Mouse (Mus musculus) midbrain, embryonic 13.5 days (tissue): ENCODE measurements around the gene Birc5. TPM values are rescaled to one million over a fixed set of nuclear protein-coding genes. Genes with fewer than 3 reads are reported as not detected.

Source experiments
- ATAC-seq: fragments of 200-750 bp; cut with Nextera tagmentation; 2 replicates; pipeline ENCODE4 v1.8.0; 2017; ENCODE audit warnings: mild to moderate bottlenecking, moderate TSS enrichment, moderate library complexity
- H3K27ac ChIP-seq: fragments of 300-500 bp; sonication (generic); 2 replicates; pipeline ENCODE4 v1.5.1; 2015; ENCODE audit warnings: inconsistent platforms, mild to moderate bottlenecking, moderate library complexity
- H3K27me3 ChIP-seq: fragments of 300-500 bp; sonication (generic); 2 replicates; pipeline ENCODE4 v1.6.1; 2015; ENCODE audit warnings: mild to moderate bottlenecking, inconsistent platforms
- H3K36me3 ChIP-seq: fragments of 300-500 bp; sonication (generic); 2 replicates; pipeline ENCODE4 v1.6.1; 2015; ENCODE audit warnings: mild to moderate bottlenecking, inconsistent platforms
- H3K4me1 ChIP-seq: fragments of 300-500 bp; sonication (generic); replicated peaks from 2 replicates; pipeline ENCODE4 v1.6.1; 2015; ENCODE audit warnings: inconsistent platforms
- H3K4me2 ChIP-seq: fragments of 300-500 bp; sonication (generic); replicated peaks from 2 replicates; pipeline ENCODE4 v1.6.1; 2015; ENCODE audit warnings: moderate library complexity, mild to moderate bottlenecking, inconsistent platforms
- H3K4me3 ChIP-seq: fragments of 300-500 bp; sonication (generic); replicated peaks from 2 replicates; pipeline ENCODE4 v1.5.1; 2015; ENCODE audit warnings: mild to moderate bottlenecking, inconsistent platforms
- H3K9ac ChIP-seq: fragments of 300-500 bp; sonication (generic); replicated peaks from 2 replicates; pipeline ENCODE4 v1.6.1; 2015; ENCODE audit warnings: mild to moderate bottlenecking, inconsistent platforms
- H3K9me3 ChIP-seq: fragments of 300-500 bp; sonication (generic); 2 replicates; pipeline ENCODE4 v1.6.1; 2016; ENCODE audit warnings: mild to moderate bottlenecking, inconsistent platforms
- WGBS: fragments of 180-500 bp; shearing (Covaris S2); methylation state at CpG from one replicate; pipeline ENCODE4 v1.1.7; 2015; 5-methylcytosine and 5-hydroxymethylcytosine counted together
- polyA plus RNA-seq: library from polyadenylated mRNA; unstranded; fragments of >200 nt; fragmentation: Nextera tagmentation; extraction: Ambion mirVana; gene quantifications from 2 replicates; pipeline ENCODE4 v1.2.1, GENCODE M21; 2015

Gene Birc5
- polyA plus RNA-seq, 1 experiment from 2014 or later, result 99.1 TPM

- Histone ChIP-seq H3K27ac (no peak overlapping the region), H3K9me3 (no peaks in the 10 kb centered on the region), H3K4me3 (no peak overlapping the region), H3K36me3 (no peaks in the 10 kb centered on the region), H3K4me2 (no peak overlapping the region), H3K27me3 (peaks cover 21% of the 10 kb centered on the region), H3K4me1 (peaks cover 19% of the 10 kb centered on the region), H3K9ac (no peak overlapping the region)
- 71% methylated on average over 10 of the region's 10 CpGs for WGBS
- no peak for ATAC-seq
Measured at GRCm38 (mm10) chr11:117894676-117895075, 45.6 kb downstream of the Birc5 start.

- H3K4me2 ChIP-seq, result no peak overlapping the region
- H3K9me3 ChIP-seq, result no peaks in the 10 kb centered on the region
- ATAC-seq, result no peak
- 42% methylated on average over 2 of the region's 2 CpGs for WGBS
- H3K27me3 ChIP-seq, result peaks cover 14% of the 10 kb centered on the region
- H3K9ac ChIP-seq, result no peak overlapping the region
- H3K27ac ChIP-seq, result no peak overlapping the region
- peaks cover under 1% of the 10 kb centered on the region; the same call in 1 of the 2 replicates for H3K4me1 ChIP-seq
- no peaks in the 10 kb centered on the region for H3K36me3 ChIP-seq
- H3K4me3 ChIP-seq, result no peak overlapping the region
Measured at GRCm38 (mm10) chr11:117896533-117896932, 47.5 kb downstream of the Birc5 start.

GRCm38 (mm10) chr11:117902282-117902681 is 53.2 kb downstream of the Birc5 start:
- no peak for ATAC-seq
- WGBS, result 72% methylated on average over 2 of the region's 2 CpGs
- Histone ChIP-seq H3K27ac (no peak overlapping the region), H3K9ac (no peak overlapping the region), H3K27me3 (no peaks in the 10 kb centered on the region), H3K4me3 (no peak overlapping the region), H3K36me3 (no peaks in the 10 kb centered on the region), H3K4me1 (0 out of 2 replicates have a peak, but pooled peaks cover 3% of the 10 kb centered on the region), H3K4me2 (no peak overlapping the region), H3K9me3 (no peaks in the 10 kb centered on the region)

GRCm38 (mm10) chr11:117904442-117904841 is 55.4 kb downstream of the Birc5 start:
- 0 out of 2 replicates have a peak, but pooled peaks cover 3% of the 10 kb centered on the region for H3K4me1 ChIP-seq
- ATAC-seq, result no peak
- 86% methylated on average over 8 of the region's 8 CpGs for whole genome bisulfite sequencing

More at GRCm38 (mm10) chr11:117904442-117904841, 55.4 kb downstream of the Birc5 start:
- no peaks in the 10 kb centered on the region for H3K27me3 ChIP-seq
- H3K4me2 ChIP-seq, result no peak overlapping the region
- no peak overlapping the region for H3K4me3 ChIP-seq
- no peaks in the 10 kb centered on the region for H3K36me3 ChIP-seq
- H3K9me3 ChIP-seq, result no peaks in the 10 kb centered on the region
- H3K27ac ChIP-seq, result no peak overlapping the region
- no peak overlapping the region for H3K9ac ChIP-seq

Other genes with a start within 250 kb of the Birc5 start
- 30.3 and 31.7 TPM in 2 replicates for gene Tnrc6c, start 195.0 kb upstream of the Birc5 start, polyA plus RNA-seq
- 1.3 and 1.4 TPM in 2 replicates for gene Tmc8, start 67.2 kb upstream of the Birc5 start, polyA plus RNA-seq
- gene Tmc6, start 67.1 kb upstream of the Birc5 start, polyA plus RNA-seq, result 3.9 and 4.1 TPM in 2 replicates
- gene 6030468B19Rik, start 51.6 kb upstream of the Birc5 start, polyA plus RNA-seq, result not detected in 2 replicates
- 0.55 and 0.70 TPM in 2 replicates for gene Gm20708, start 39.6 kb upstream of the Birc5 start, polyA plus RNA-seq
- 14.3 and 15.0 TPM in 2 replicates for gene Syngr2, start 39.6 kb upstream of the Birc5 start, polyA plus RNA-seq
- gene Afmid, start 23.3 kb upstream of the Birc5 start, polyA plus RNA-seq, result 4.1 and 4.3 TPM in 2 replicates
- gene Tk1, start 23.2 kb upstream of the Birc5 start, polyA plus RNA-seq, result 34.5 and 36.2 TPM in 2 replicates
- gene Tmem235, start 11.5 kb downstream of the Birc5 start, polyA plus RNA-seq, result not detected in 2 replicates
- gene Tha1, start 24.2 kb downstream of the Birc5 start, polyA plus RNA-seq, result 2.6 and 3.0 TPM in 2 replicates
- 8.3 and 9.3 TPM in 2 replicates for gene Socs3, start 120.8 kb downstream of the Birc5 start, polyA plus RNA-seq
- gene Pgs1, start 137.0 kb downstream of the Birc5 start, polyA plus RNA-seq, result 46.0 and 50.8 TPM in 2 replicates